8 mouse cellular contexts compared by ENCODE assay signal in genomic region chr1:34005726-34006638, GRCm38 (mm10).
A peak's percentile ranks its signal among the peaks of the same experiment; 100 is the strongest.
DNase-seq lines count a peak whose midpoint lies in the region; ATAC-seq lines count a peak whose summit lies in the region.

No protein-coding gene starts in this region.

- H3K27me3 ChIP-seq in embryonic facial prominence, embryonic 15.5 days, result no peaks in the 10 kb centered on the region
- H3K27me3 ChIP-seq in heart, embryonic 12.5 days (replicated peaks), result no peaks in the 10 kb centered on the region
- no peaks in the 10 kb centered on the region for H3K27me3 ChIP-seq in kidney, embryonic 14.5 days (ENCODE audit: control insufficient read depth, insufficient read depth, low read length)
- no peaks in the 10 kb centered on the region; the same call in 1 of the 2 replicates for H3K27me3 ChIP-seq in limb, embryonic 15.5 days
- H3K27me3 ChIP-seq in midbrain, embryonic 15.5 days (replicated peaks), result no peaks in the 10 kb centered on the region
- no peaks in the 10 kb centered on the region for H3K27me3 ChIP-seq in stomach, embryonic 15.5 days (replicated peaks)

- ATAC-seq in embryonic facial prominence, embryonic 15.5 days (ENCODE audit: insufficient number of reproducible peaks, low FRiP score, low TSS enrichment, low read depth), result peak; percentile 71
- peak; percentile 74 for ATAC-seq in heart, embryonic 12.5 days (ENCODE audit: insufficient number of reproducible peaks, low FRiP score)
- ATAC-seq in kidney, embryonic 14.5 days (ENCODE audit: low FRiP score, low TSS enrichment), result peak; percentile 77
- ATAC-seq in limb, embryonic 15.5 days (ENCODE audit: insufficient number of reproducible peaks, low FRiP score, low TSS enrichment, low read depth), result peak; percentile 64; the same call in 1 of the 2 replicates
- ATAC-seq in midbrain, embryonic 15.5 days (replicated peaks), result peak; percentile 87
- ATAC-seq in stomach, embryonic 15.5 days (ENCODE audit: insufficient read depth, low FRiP score, low read depth), result peak; percentile 68; the same call in 1 of the 2 replicates

- H3K4me3 ChIP-seq in embryonic facial prominence, embryonic 15.5 days (replicated peaks), result peak overlapping the region; percentile 48
- H3K4me3 ChIP-seq in heart, embryonic 12.5 days, result peak overlapping the region; percentile 56
- H3K4me3 ChIP-seq in kidney, embryonic 14.5 days (ENCODE audit: low read length), result peak overlapping the region; percentile 54
- peak overlapping the region; percentile 51 for H3K4me3 ChIP-seq in limb, embryonic 15.5 days
- H3K4me3 ChIP-seq in midbrain, embryonic 15.5 days, result peak overlapping the region; percentile 79
- H3K4me3 ChIP-seq in stomach, embryonic 15.5 days (replicated peaks), result peak overlapping the region; percentile 40

- no peaks in the 10 kb centered on the region for H3K9me3 ChIP-seq in embryonic facial prominence, embryonic 15.5 days (replicated peaks)
- no peaks in the 10 kb centered on the region for H3K9me3 ChIP-seq in heart, embryonic 12.5 days (replicated peaks)
- H3K9me3 ChIP-seq in kidney, embryonic 14.5 days (ENCODE audit: control insufficient read depth, low read length), result no peaks in the 10 kb centered on the region
- H3K9me3 ChIP-seq in limb, embryonic 15.5 days, result no peaks in the 10 kb centered on the region
- H3K9me3 ChIP-seq in midbrain, embryonic 15.5 days, result no peaks in the 10 kb centered on the region
- H3K9me3 ChIP-seq in stomach, embryonic 15.5 days, result no peaks in the 10 kb centered on the region

- peaks cover 25% of the 10 kb centered on the region for H3K4me1 ChIP-seq in embryonic facial prominence, embryonic 15.5 days
- H3K4me1 ChIP-seq in heart, embryonic 12.5 days (replicated peaks), result peaks cover 19% of the 10 kb centered on the region
- peaks cover 15% of the 10 kb centered on the region; the same call in 1 of the 2 replicates for H3K4me1 ChIP-seq in kidney, embryonic 14.5 days (ENCODE audit: control insufficient read depth, insufficient read depth, low read length)
- peaks cover 31% of the 10 kb centered on the region for H3K4me1 ChIP-seq in limb, embryonic 15.5 days
- peaks cover 43% of the 10 kb centered on the region for H3K4me1 ChIP-seq in midbrain, embryonic 15.5 days
- 0 out of 2 replicates have a peak, but pooled peaks cover 9% of the 10 kb centered on the region for H3K4me1 ChIP-seq in stomach, embryonic 15.5 days

- H3K27ac ChIP-seq in embryonic facial prominence, embryonic 15.5 days (replicated peaks), result peak overlapping the region; percentile 85
- H3K27ac ChIP-seq in heart, embryonic 12.5 days (ENCODE audit: poor library complexity, severe bottlenecking), result peak overlapping the region; percentile 9; the same call in 1 of the 2 replicates
- H3K27ac ChIP-seq in kidney, embryonic 14.5 days (ENCODE audit: low read depth, low read length), result peak overlapping the region; percentile 19; the same call in 1 of the 2 replicates
- peak overlapping the region; percentile 81 for H3K27ac ChIP-seq in limb, embryonic 15.5 days
- H3K27ac ChIP-seq in midbrain, embryonic 15.5 days, result peak overlapping the region; percentile 93
- peak overlapping the region; percentile 72 for H3K27ac ChIP-seq in stomach, embryonic 15.5 days

- H3K9ac ChIP-seq in embryonic facial prominence, embryonic 15.5 days, result peak overlapping the region; percentile 31
- peak overlapping the region; percentile 73 for H3K9ac ChIP-seq in heart, embryonic 12.5 days
- peak overlapping the region; percentile 58 for H3K9ac ChIP-seq in kidney, embryonic 14.5 days (ENCODE audit: low read depth, low read length)
- H3K9ac ChIP-seq in limb, embryonic 15.5 days, result peak overlapping the region; percentile 39; the same call in 1 of the 2 replicates
- H3K9ac ChIP-seq in midbrain, embryonic 15.5 days, result peak overlapping the region; percentile 79
- no peak overlapping the region for H3K9ac ChIP-seq in stomach, embryonic 15.5 days

- peak; percentile 30 for DNase-seq in A20 (ENCODE audit: low read depth, low spot score)
- peak; percentile 77 for DNase-seq in adrenal gland, postnatal 14 days

- peak overlapping the region; percentile 78 for H3K4me2 ChIP-seq in embryonic facial prominence, embryonic 15.5 days (replicated peaks)
- H3K4me2 ChIP-seq in heart, embryonic 12.5 days, result peak overlapping the region; percentile 92
- H3K4me2 ChIP-seq in kidney, embryonic 14.5 days (replicated peaks; ENCODE audit: low read depth, low read length), result peak overlapping the region; percentile 80
- H3K4me2 ChIP-seq in limb, embryonic 15.5 days, result peak overlapping the region; percentile 76
- peak overlapping the region; percentile 68 for H3K4me2 ChIP-seq in midbrain, embryonic 15.5 days
- H3K4me2 ChIP-seq in stomach, embryonic 15.5 days, result peak overlapping the region; percentile 75

- no peaks in the 10 kb centered on the region for H3K36me3 ChIP-seq in embryonic facial prominence, embryonic 15.5 days
- no peaks in the 10 kb centered on the region for H3K36me3 ChIP-seq in heart, embryonic 12.5 days
- no peaks in the 10 kb centered on the region for H3K36me3 ChIP-seq in kidney, embryonic 14.5 days (ENCODE audit: control insufficient read depth, insufficient read depth, low read length)
- H3K36me3 ChIP-seq in limb, embryonic 15.5 days, result no peaks in the 10 kb centered on the region
- H3K36me3 ChIP-seq in midbrain, embryonic 15.5 days (replicated peaks), result no peaks in the 10 kb centered on the region
- no peaks in the 10 kb centered on the region for H3K36me3 ChIP-seq in stomach, embryonic 15.5 days

- under 1% methylated on average over 29 of the region's 29 CpGs for WGBS in embryonic facial prominence, embryonic 15.5 days
- under 1% methylated on average over 29 of the region's 29 CpGs for WGBS in heart, embryonic 12.5 days
- WGBS in kidney, embryonic 14.5 days, result under 1% methylated on average over 29 of the region's 29 CpGs
- WGBS in limb, embryonic 15.5 days, result under 1% methylated on average over 29 of the region's 29 CpGs
- under 1% methylated on average over 29 of the region's 29 CpGs for WGBS in midbrain, embryonic 15.5 days
- 2% methylated on average over 29 of the region's 29 CpGs for WGBS in stomach, embryonic 15.5 days

Comparison
In these comparisons a context has a peak if more than half of its experiments do, and no peak if none do; other contexts are left out.
1. Peak in every context shown above with its lines: DNase-seq, ATAC-seq, H3K4me3 ChIP-seq and H3K27ac ChIP-seq.
2. H3K27ac ChIP-seq: peak in every context shown above with its lines; median percentile 93 in midbrain, embryonic 15.5 days; 85 in embryonic facial prominence, embryonic 15.5 days; 81 in limb, embryonic 15.5 days; 72 in stomach, embryonic 15.5 days; 19 in kidney, embryonic 14.5 days; 9 in heart, embryonic 12.5 days.